Mouse (Mus musculus) cerebellum, adult 2 months (tissue): Measurements from ENCODE around the gene Grid2.

Source experiments
- CTCF ChIP-seq: fragments of 200-500 bp; IDR thresholded peaks from 2 replicates; pipeline ENCODE4 v1.5.1; 2011; ENCODE audit warnings: low read depth, mild to moderate bottlenecking, control low read depth, low read length, moderate library complexity, borderline replicate concordance; ENCODE audit not compliant: insufficient read depth
- POLR2A ChIP-seq: fragments of 200-500 bp; IDR thresholded peaks from 2 replicates; pipeline ENCODE4 v1.6.1; 2011; ENCODE audit warnings: low read length, control low read depth, borderline replicate concordance; ENCODE audit not compliant: insufficient read depth

DNA sequence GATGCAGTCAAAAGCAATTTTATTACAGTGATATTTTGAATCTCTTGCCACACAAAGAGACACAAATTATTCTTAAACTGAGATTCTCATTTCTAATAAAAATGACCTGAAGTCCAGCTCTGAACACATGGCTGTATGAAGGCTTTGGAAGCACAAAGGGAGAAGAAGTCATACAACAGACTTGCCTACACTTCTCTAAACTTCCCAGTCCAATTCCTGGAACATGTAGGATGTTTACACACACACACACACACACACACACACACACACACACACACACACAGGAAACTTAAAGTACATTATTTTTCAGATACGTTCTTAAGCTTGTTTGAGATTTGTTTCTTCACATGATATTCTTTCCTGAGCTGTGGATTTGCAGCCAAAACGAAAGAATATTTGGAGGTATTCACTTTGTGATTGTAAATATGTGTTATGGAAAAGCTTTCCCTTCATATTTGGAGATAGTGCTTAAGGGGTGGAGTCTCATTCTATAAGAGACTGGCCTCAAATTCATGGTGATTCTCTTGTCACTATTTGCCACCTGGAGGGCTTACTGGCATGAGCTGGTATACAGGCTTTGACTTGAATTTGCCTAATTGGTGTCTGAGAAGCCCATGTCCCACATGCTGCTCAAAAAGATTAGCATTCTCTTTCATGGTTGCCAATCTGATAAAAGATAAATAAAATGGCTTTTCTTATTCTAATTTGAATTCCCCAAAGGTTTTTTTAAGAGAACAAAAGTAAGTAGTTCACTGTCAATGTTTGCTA is 1049.2 kb downstream of the Grid2 start:
- TF ChIP-seq POLR2A = no peak
- no peak for TF ChIP-seq CTCF
